Mouse (Mus musculus): Measurements from ENCODE around the gene Slc17a7. TPM values are rescaled to one million over a fixed set of nuclear protein-coding genes. Genes with fewer than 3 reads are reported as not detected.

The Slc17a7 gene
- polyA plus RNA-seq, 1 experiment = 2.0 TPM

DNA sequence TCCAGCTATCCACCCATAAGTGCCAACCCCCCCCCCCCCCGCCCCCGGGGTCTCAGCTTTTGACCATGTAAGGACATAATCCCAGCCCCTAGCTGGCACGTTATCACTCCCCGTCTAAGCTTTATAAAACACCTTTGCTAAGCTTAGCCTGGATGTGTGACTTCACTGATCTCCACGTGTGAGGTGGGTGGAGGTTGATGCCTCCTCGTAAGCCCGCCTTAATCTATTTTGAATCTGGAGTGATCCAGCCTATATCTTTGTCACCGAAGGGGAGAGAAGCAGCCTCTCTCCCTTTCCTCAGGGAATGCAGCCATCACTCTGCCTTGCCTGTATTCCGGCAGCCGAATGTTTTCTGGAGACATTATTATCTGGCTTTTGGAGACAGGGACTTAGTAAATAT is 38.9 kb downstream of the Slc17a7 start:
- no peak for DNase-seq
- H3K36me3 ChIP-seq (ENCODE audit: control insufficient read depth, insufficient read depth, low read length) = no peaks in the 10 kb centered on the region
- WGBS = 86% methylated on average over 10 of the region's 10 CpGs
- peaks cover 11% of the 10 kb centered on the region for H3K4me1 ChIP-seq (replicated peaks; ENCODE audit: control insufficient read depth, insufficient read depth, low read length)
- no peak overlapping the region for H3K4me3 ChIP-seq (ENCODE audit: control insufficient read depth, insufficient read depth, low read length)
- no peak for TF ChIP-seq CTCF (IDR thresholded peaks at IDR 0.05; ENCODE audit: borderline replicate concordance, control insufficient read depth, extremely low read depth, insufficient read depth, low read length, poor library complexity)
- TF ChIP-seq POLR2A (IDR thresholded peaks at IDR 0.05; ENCODE audit: control insufficient read depth, extremely low read depth, insufficient read depth, low read length, poor library complexity) = no peak
- H3K27me3 ChIP-seq (ENCODE audit: control insufficient read depth, insufficient read depth, low read length) = no peaks in the 10 kb centered on the region
- no peak overlapping the region for H3K27ac ChIP-seq (ENCODE audit: control insufficient read depth, insufficient read depth, low read length)

DNA sequence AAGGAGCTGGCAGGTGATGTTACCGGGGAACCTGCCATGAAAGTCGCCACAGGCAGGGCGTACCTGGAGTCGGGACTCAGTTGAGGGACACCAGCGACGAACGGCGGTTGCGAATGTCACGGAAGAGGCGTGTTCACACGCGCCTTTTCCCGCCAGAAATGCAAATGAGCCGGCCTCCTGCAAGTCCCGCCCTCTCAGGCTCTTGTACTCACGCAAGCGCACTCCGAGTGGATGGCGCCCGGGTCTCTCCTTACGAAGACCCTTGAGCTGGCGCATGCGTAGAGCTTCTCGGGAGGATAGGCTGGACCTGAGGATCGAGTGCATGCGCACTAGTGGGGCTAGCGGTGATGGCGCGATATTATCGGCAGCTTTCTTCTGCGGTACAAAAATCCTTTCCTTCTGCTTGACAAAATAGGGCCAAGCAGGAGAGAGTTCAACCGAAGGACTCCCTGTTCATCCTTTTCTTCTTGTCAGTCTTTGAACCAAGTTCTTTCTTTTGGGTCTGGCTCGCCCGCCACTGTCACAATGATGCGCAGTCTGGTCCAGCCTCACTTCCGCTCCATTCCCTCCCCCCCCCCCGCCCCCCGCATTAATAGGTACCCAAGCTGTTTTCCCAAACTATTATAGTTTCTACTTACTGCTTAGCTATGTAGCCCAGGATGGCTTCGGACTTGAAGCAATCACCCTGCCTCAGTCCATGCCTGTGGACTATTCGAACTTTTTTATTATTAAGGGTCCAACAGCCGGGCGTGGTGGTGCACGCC is 40.8 kb downstream of the Slc17a7 start, which contains the start of gene Ccdc155:
TSS of gene Ccdc155 (minus strand) at position 513 of the 764 bp plus-strand sequence.
- WGBS = 5% methylated on average over 43 of the region's 44 CpGs
- Histone ChIP-seq H3K4me3 (ENCODE audit: control insufficient read depth, insufficient read depth, low read length) (peak within 1 kb of the TSS; percentile 40), H3K27me3 (ENCODE audit: control insufficient read depth, insufficient read depth, low read length) (no peaks in the 10 kb centered on the region), H3K36me3 (ENCODE audit: control insufficient read depth, insufficient read depth, low read length) (no peaks in the 10 kb centered on the region), H3K27ac (ENCODE audit: control insufficient read depth, insufficient read depth, low read length) (no peak within 1 kb of the TSS), H3K4me1 (replicated peaks; ENCODE audit: control insufficient read depth, insufficient read depth, low read length) (peaks cover 11% of the 10 kb centered on the region)
- TF ChIP-seq POLR2A (IDR thresholded peaks at IDR 0.05; ENCODE audit: control insufficient read depth, extremely low read depth, insufficient read depth, low read length, poor library complexity) (0 out of 2 replicates have a peak, but pooled peaks have one; percentile 28), CTCF (IDR thresholded peaks at IDR 0.05; ENCODE audit: borderline replicate concordance, control insufficient read depth, extremely low read depth, insufficient read depth, low read length, poor library complexity) (0 out of 2 replicates have a peak, but pooled peaks have one; percentile 21)
- DNase-seq = peak; percentile 93

- no peak for DNase-seq
- TF ChIP-seq CTCF (IDR thresholded peaks at IDR 0.05; ENCODE audit: borderline replicate concordance, control insufficient read depth, extremely low read depth, insufficient read depth, low read length, poor library complexity) (no peak), POLR2A (IDR thresholded peaks at IDR 0.05; ENCODE audit: control insufficient read depth, extremely low read depth, insufficient read depth, low read length, poor library complexity) (no peak)
- Histone ChIP-seq H3K4me1 (replicated peaks; ENCODE audit: control insufficient read depth, insufficient read depth, low read length) (peaks cover 30% of the 10 kb centered on the region), H3K27ac (ENCODE audit: control insufficient read depth, insufficient read depth, low read length) (no peak overlapping the region), H3K27me3 (ENCODE audit: control insufficient read depth, insufficient read depth, low read length) (no peaks in the 10 kb centered on the region), H3K36me3 (ENCODE audit: control insufficient read depth, insufficient read depth, low read length) (no peaks in the 10 kb centered on the region), H3K4me3 (ENCODE audit: control insufficient read depth, insufficient read depth, low read length) (no peak overlapping the region)
- 95% methylated on average over 6 of the region's 6 CpGs for WGBS
These were observed 44.5 kb downstream of the Slc17a7 start for GRCm38 (mm10) chr7:45208260-45208659.

GRCm38 (mm10) chr7:45211070-45211469 is 47.3 kb downstream of the Slc17a7 start:
- WGBS = 3% methylated on average over 10 of the region's 10 CpGs
- H3K27me3 ChIP-seq (ENCODE audit: control insufficient read depth, insufficient read depth, low read length) = peaks cover 4% of the 10 kb centered on the region; the same call in 1 of the 2 replicates
- TF ChIP-seq POLR2A (IDR thresholded peaks at IDR 0.05; ENCODE audit: control insufficient read depth, extremely low read depth, insufficient read depth, low read length, poor library complexity) (no peak), CTCF (IDR thresholded peaks at IDR 0.05; ENCODE audit: borderline replicate concordance, control insufficient read depth, extremely low read depth, insufficient read depth, low read length, poor library complexity) (no peak)
- H3K4me3 ChIP-seq (ENCODE audit: control insufficient read depth, insufficient read depth, low read length) = no peak overlapping the region
- DNase-seq = no peak
- no peak overlapping the region for H3K27ac ChIP-seq (ENCODE audit: control insufficient read depth, insufficient read depth, low read length)
- H3K36me3 ChIP-seq (ENCODE audit: control insufficient read depth, insufficient read depth, low read length) = no peaks in the 10 kb centered on the region
- peaks cover 20% of the 10 kb centered on the region for H3K4me1 ChIP-seq (replicated peaks; ENCODE audit: control insufficient read depth, insufficient read depth, low read length)

DNA sequence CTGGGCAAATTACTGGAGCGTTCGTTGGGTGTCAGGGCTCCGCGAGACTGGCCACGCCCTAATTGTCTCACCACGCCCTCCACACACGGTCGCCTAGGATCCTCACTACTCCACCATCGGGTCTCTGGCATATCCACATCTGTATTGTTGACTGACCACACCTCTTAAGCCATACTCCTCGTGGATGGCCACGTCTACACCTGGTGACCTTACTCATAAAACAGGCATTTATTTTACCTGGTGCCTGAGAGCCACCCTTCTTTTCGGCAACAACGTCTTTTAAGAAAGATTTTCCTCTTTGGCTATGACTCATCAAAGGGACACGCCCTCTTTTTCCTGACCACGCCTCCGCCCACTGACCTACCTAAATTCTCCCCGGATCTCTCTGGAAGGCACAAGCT is 48.1 kb downstream of the Slc17a7 start, which contains the start of gene Dkkl1:
TSS of gene Dkkl1 (minus strand) at position 297 of the 401 bp plus-strand sequence.
- no peaks in the 10 kb centered on the region for H3K36me3 ChIP-seq (ENCODE audit: control insufficient read depth, insufficient read depth, low read length)
- TF ChIP-seq CTCF (IDR thresholded peaks at IDR 0.05; ENCODE audit: borderline replicate concordance, control insufficient read depth, extremely low read depth, insufficient read depth, low read length, poor library complexity) = no peak
- TF ChIP-seq POLR2A (IDR thresholded peaks at IDR 0.05; ENCODE audit: control insufficient read depth, extremely low read depth, insufficient read depth, low read length, poor library complexity) = no peak
- H3K27me3 ChIP-seq (ENCODE audit: control insufficient read depth, insufficient read depth, low read length) = peaks cover 8% of the 10 kb centered on the region; the same call in 1 of the 2 replicates
- peaks cover 20% of the 10 kb centered on the region for H3K4me1 ChIP-seq (replicated peaks; ENCODE audit: control insufficient read depth, insufficient read depth, low read length)
- DNase-seq = no peak
- H3K27ac ChIP-seq (ENCODE audit: control insufficient read depth, insufficient read depth, low read length) = no peak within 1 kb of the TSS
- 5% methylated on average over 17 of the region's 17 CpGs for WGBS
- H3K4me3 ChIP-seq (ENCODE audit: control insufficient read depth, insufficient read depth, low read length) = no peak within 1 kb of the TSS

DNA sequence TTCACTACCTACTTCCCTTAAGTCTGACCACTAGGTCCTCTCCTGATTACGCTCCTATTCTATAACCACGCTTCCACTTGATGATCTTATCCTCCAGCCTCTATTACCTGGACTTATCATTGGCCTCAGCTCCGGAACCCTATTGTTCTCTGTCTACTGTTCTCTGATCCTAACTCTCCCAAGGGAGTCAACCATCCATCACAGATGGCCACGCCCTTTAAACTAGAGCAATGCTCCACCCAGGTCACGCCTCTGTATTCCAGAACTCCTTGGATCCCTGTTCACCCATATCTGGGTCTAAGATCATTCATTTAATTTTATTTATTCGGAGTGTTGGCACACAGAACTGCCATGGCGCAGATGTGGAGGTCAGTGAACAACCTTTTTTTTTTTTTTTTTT is 48.6 kb downstream of the Slc17a7 start:
- no peak overlapping the region for H3K27ac ChIP-seq (ENCODE audit: control insufficient read depth, insufficient read depth, low read length)
- 96% methylated on average over 7 of the region's 7 CpGs for WGBS
- H3K36me3 ChIP-seq (ENCODE audit: control insufficient read depth, insufficient read depth, low read length) = no peaks in the 10 kb centered on the region
- H3K4me3 ChIP-seq (ENCODE audit: control insufficient read depth, insufficient read depth, low read length) = no peak overlapping the region
- no peak for DNase-seq
- peaks cover 20% of the 10 kb centered on the region for H3K4me1 ChIP-seq (replicated peaks; ENCODE audit: control insufficient read depth, insufficient read depth, low read length)
- no peak for TF ChIP-seq POLR2A (IDR thresholded peaks at IDR 0.05; ENCODE audit: control insufficient read depth, extremely low read depth, insufficient read depth, low read length, poor library complexity)
- TF ChIP-seq CTCF (IDR thresholded peaks at IDR 0.05; ENCODE audit: borderline replicate concordance, control insufficient read depth, extremely low read depth, insufficient read depth, low read length, poor library complexity) = no peak
- H3K27me3 ChIP-seq (ENCODE audit: control insufficient read depth, insufficient read depth, low read length) = peaks cover 8% of the 10 kb centered on the region; the same call in 1 of the 2 replicates
